Mouse (Mus musculus) CD4-positive, CD25-positive, alpha-beta regulatory T cell, adult 2 months (primary cell): Measurements from ENCODE around the gene Gm10644.

ENCODE experiments used
- DNase-seq: peaks from one replicate; pipeline ENCODE4 v3.0.0-alpha.2; 2012; ENCODE audit warnings: low read depth, low spot score

Gene Gm10644

GRCm38 (mm10) chr8:83980845-83981244 lies 25.8 kb upstream of the Gm10644 start:
- DNase-seq: no peak

GRCm38 (mm10) chr8:83980250-83980649 lies 25.2 kb upstream of the Gm10644 start:
- no peak for DNase-seq

- DNase-seq: no peak
These were observed 23.2 kb upstream of the Gm10644 start for GRCm38 (mm10) chr8:83978200-83978599.

- no peak for DNase-seq
These were observed 22.6 kb upstream of the Gm10644 start for GRCm38 (mm10) chr8:83977646-83978045.

- peak; percentile 46 for DNase-seq
These were observed 21.9 kb upstream of the Gm10644 start for GRCm38 (mm10) chr8:83976779-83977350.

- peak; percentile 77 for DNase-seq
These were observed 21.2 kb upstream of the Gm10644 start for GRCm38 (mm10) chr8:83976101-83976630.

GRCm38 (mm10) chr8:83974521-83974920 lies 19.5 kb upstream of the Gm10644 start:
- DNase-seq: no peak

GRCm38 (mm10) chr8:83973161-83974031 lies 18.4 kb upstream of the Gm10644 start:
- DNase-seq: peak; percentile 51

GRCm38 (mm10) chr8:83972150-83973120 lies 17.4 kb upstream of the Gm10644 start, which contains the start of gene Prkaca:
TSS of gene Prkaca (plus strand) at chr8:83972993.
- DNase-seq: peak; percentile 98

GRCm38 (mm10) chr8:83971661-83972060 lies 16.7 kb upstream of the Gm10644 start:
- DNase-seq: peak; percentile 11

- DNase-seq: no peak
These were observed 16.1 kb upstream of the Gm10644 start for GRCm38 (mm10) chr8:83971121-83971520.

GRCm38 (mm10) chr8:83967701-83968100 lies 12.7 kb upstream of the Gm10644 start:
- no peak for DNase-seq

- no peak for DNase-seq
These were observed 9.2 kb upstream of the Gm10644 start for GRCm38 (mm10) chr8:83964015-83964765.

GRCm38 (mm10) chr8:83956789-83957188 lies 1.8 kb upstream of the Gm10644 start:
- peak; percentile 69 for DNase-seq

- DNase-seq: no peak
These were observed 883 bp upstream of the Gm10644 start for GRCm38 (mm10) chr8:83955958-83956218.

- DNase-seq: no peak
These were observed 278 bp downstream of the Gm10644 start for GRCm38 (mm10) chr8:83954749-83955105.

- peak; percentile 32 for DNase-seq
These were observed 9.5 kb downstream of the Gm10644 start for GRCm38 (mm10) chr8:83945540-83945939.

GRCm38 (mm10) chr8:83942446-83942845 lies 12.6 kb downstream of the Gm10644 start:
- no peak for DNase-seq

- DNase-seq: no peak
These were observed 13.8 kb downstream of the Gm10644 start for GRCm38 (mm10) chr8:83941066-83941677.

- no peak for DNase-seq
These were observed 16.7 kb downstream of the Gm10644 start for GRCm38 (mm10) chr8:83938330-83938729.

- no peak for DNase-seq
These were observed 17.4 kb downstream of the Gm10644 start for GRCm38 (mm10) chr8:83937645-83938044.
